Mouse (Mus musculus): ENCODE data around the gene Zfp36l2. TPM values are rescaled to one million over a fixed set of nuclear protein-coding genes. Genes with fewer than 3 reads are reported as not detected.

Zfp36l2 gene
- polyA plus RNA-seq, 1 experiment: 18.8 TPM

GRCm38 (mm10) chr17:84164146-84164545 is 23.6 kb downstream of the Zfp36l2 start:
- Histone ChIP-seq H3K27ac (ENCODE audit: insufficient read depth, low read length) (no peak overlapping the region), H3K4me1 (ENCODE audit: control insufficient read depth, insufficient read depth, low read length) (no peaks in the 10 kb centered on the region), H3K4me3 (ENCODE audit: insufficient read depth, low read length) (no peak overlapping the region)
- TF ChIP-seq POLR2A (IDR thresholded peaks at IDR 0.05; ENCODE audit: extremely low read depth, insufficient read depth, low read length): no peak
- no peak for TF ChIP-seq CTCF (IDR thresholded peaks at IDR 0.05; ENCODE audit: extremely low read depth, insufficient read depth, low read length)

- Histone ChIP-seq H3K4me3 (ENCODE audit: insufficient read depth, low read length) (no peak overlapping the region), H3K4me1 (ENCODE audit: control insufficient read depth, insufficient read depth, low read length) (no peaks in the 10 kb centered on the region), H3K27ac (ENCODE audit: insufficient read depth, low read length) (no peak overlapping the region)
- TF ChIP-seq CTCF (IDR thresholded peaks at IDR 0.05; ENCODE audit: extremely low read depth, insufficient read depth, low read length): no peak
- no peak for TF ChIP-seq POLR2A (IDR thresholded peaks at IDR 0.05; ENCODE audit: extremely low read depth, insufficient read depth, low read length)
Measured at GRCm38 (mm10) chr17:84163066-84163785, 24.5 kb downstream of the Zfp36l2 start.

- no peaks in the 10 kb centered on the region for H3K4me1 ChIP-seq (ENCODE audit: control insufficient read depth, insufficient read depth, low read length)
- no peak for TF ChIP-seq CTCF (IDR thresholded peaks at IDR 0.05; ENCODE audit: extremely low read depth, insufficient read depth, low read length)
- TF ChIP-seq POLR2A (IDR thresholded peaks at IDR 0.05; ENCODE audit: extremely low read depth, insufficient read depth, low read length): no peak
- H3K4me3 ChIP-seq (ENCODE audit: insufficient read depth, low read length): no peak overlapping the region
- H3K27ac ChIP-seq (ENCODE audit: insufficient read depth, low read length): no peak overlapping the region
Measured at GRCm38 (mm10) chr17:84162211-84162760, 25.5 kb downstream of the Zfp36l2 start.

- no peak overlapping the region for H3K27ac ChIP-seq (ENCODE audit: insufficient read depth, low read length)
- H3K4me3 ChIP-seq (ENCODE audit: insufficient read depth, low read length): no peak overlapping the region
- no peaks in the 10 kb centered on the region for H3K4me1 ChIP-seq (ENCODE audit: control insufficient read depth, insufficient read depth, low read length)
- TF ChIP-seq CTCF (IDR thresholded peaks at IDR 0.05; ENCODE audit: extremely low read depth, insufficient read depth, low read length) (no peak), POLR2A (IDR thresholded peaks at IDR 0.05; ENCODE audit: extremely low read depth, insufficient read depth, low read length) (no peak)
Measured at GRCm38 (mm10) chr17:84161231-84161854, 26.4 kb downstream of the Zfp36l2 start.

GRCm38 (mm10) chr17:84158891-84159290 is 28.9 kb downstream of the Zfp36l2 start:
- TF ChIP-seq POLR2A (IDR thresholded peaks at IDR 0.05; ENCODE audit: extremely low read depth, insufficient read depth, low read length) (no peak), CTCF (IDR thresholded peaks at IDR 0.05; ENCODE audit: extremely low read depth, insufficient read depth, low read length) (no peak)
- Histone ChIP-seq H3K4me1 (ENCODE audit: control insufficient read depth, insufficient read depth, low read length) (no peaks in the 10 kb centered on the region), H3K27ac (ENCODE audit: insufficient read depth, low read length) (no peak overlapping the region), H3K4me3 (ENCODE audit: insufficient read depth, low read length) (no peak overlapping the region)

GRCm38 (mm10) chr17:84158461-84158795 is 29.3 kb downstream of the Zfp36l2 start:
- no peaks in the 10 kb centered on the region for H3K4me1 ChIP-seq (ENCODE audit: control insufficient read depth, insufficient read depth, low read length)
- no peak overlapping the region for H3K4me3 ChIP-seq (ENCODE audit: insufficient read depth, low read length)
- no peak overlapping the region for H3K27ac ChIP-seq (ENCODE audit: insufficient read depth, low read length)
- TF ChIP-seq POLR2A (IDR thresholded peaks at IDR 0.05; ENCODE audit: extremely low read depth, insufficient read depth, low read length): no peak
- TF ChIP-seq CTCF (IDR thresholded peaks at IDR 0.05; ENCODE audit: extremely low read depth, insufficient read depth, low read length): no peak

GRCm38 (mm10) chr17:84157743-84158460 is 29.8 kb downstream of the Zfp36l2 start:
- Histone ChIP-seq H3K4me3 (ENCODE audit: insufficient read depth, low read length) (no peak overlapping the region), H3K27ac (ENCODE audit: insufficient read depth, low read length) (no peak overlapping the region), H3K4me1 (ENCODE audit: control insufficient read depth, insufficient read depth, low read length) (no peaks in the 10 kb centered on the region)
- TF ChIP-seq CTCF (IDR thresholded peaks at IDR 0.05; ENCODE audit: extremely low read depth, insufficient read depth, low read length) (no peak), POLR2A (IDR thresholded peaks at IDR 0.05; ENCODE audit: extremely low read depth, insufficient read depth, low read length) (no peak)

- TF ChIP-seq POLR2A (IDR thresholded peaks at IDR 0.05; ENCODE audit: extremely low read depth, insufficient read depth, low read length) (no peak), CTCF (IDR thresholded peaks at IDR 0.05; ENCODE audit: extremely low read depth, insufficient read depth, low read length) (no peak)
- Histone ChIP-seq H3K27ac (ENCODE audit: insufficient read depth, low read length) (no peak overlapping the region), H3K4me1 (ENCODE audit: control insufficient read depth, insufficient read depth, low read length) (no peaks in the 10 kb centered on the region), H3K4me3 (ENCODE audit: insufficient read depth, low read length) (no peak overlapping the region)
Measured at GRCm38 (mm10) chr17:84156748-84157742, 30.7 kb downstream of the Zfp36l2 start.

GRCm38 (mm10) chr17:84156227-84156573 is 31.5 kb downstream of the Zfp36l2 start:
- TF ChIP-seq POLR2A (IDR thresholded peaks at IDR 0.05; ENCODE audit: extremely low read depth, insufficient read depth, low read length) (no peak), CTCF (IDR thresholded peaks at IDR 0.05; ENCODE audit: extremely low read depth, insufficient read depth, low read length) (no peak)
- Histone ChIP-seq H3K4me1 (ENCODE audit: control insufficient read depth, insufficient read depth, low read length) (no peaks in the 10 kb centered on the region), H3K27ac (ENCODE audit: insufficient read depth, low read length) (no peak overlapping the region), H3K4me3 (ENCODE audit: insufficient read depth, low read length) (no peak overlapping the region)

All from cortical plate, adult 2 months (tissue).